Mouse (Mus musculus) hindbrain, embryonic 12.5 days (tissue): ENCODE measurements around the gene Uba1. TPM values are rescaled to one million over a fixed set of nuclear protein-coding genes. Genes with fewer than 3 reads are reported as not detected.

Experiments used
- polyA plus RNA-seq: library from polyadenylated mRNA; unstranded; fragments of >200 nt; fragmentation: Nextera tagmentation; extraction: Ambion mirVana; gene quantifications from 2 replicates; pipeline ENCODE4 v1.2.1, GENCODE M21; 2016

Uba1 gene
- polyA plus RNA-seq, 1 experiment from 2014 or later = 369 TPM

Other genes with a start within 250 kb of the Uba1 start
- gene Jade3, start 232.6 kb upstream of the Uba1 start, polyA plus RNA-seq = 7.8 and 9.7 TPM in 2 replicates
- 0.29 TPM in 1 of 2 replicates, not detected in the other for gene Rgn, start 108.5 kb upstream of the Uba1 start, polyA plus RNA-seq
- 74.4 and 74.9 TPM in 2 replicates for gene Rbm10, start 40.8 kb upstream of the Uba1 start, polyA plus RNA-seq
- 192 and 201 TPM in 2 replicates for gene Ndufb11, start 40.7 kb upstream of the Uba1 start, polyA plus RNA-seq
- 159 and 160 TPM in 2 replicates for gene Cdk16, start 29.6 kb downstream of the Uba1 start, polyA plus RNA-seq
- gene Usp11, start 45.6 kb downstream of the Uba1 start, polyA plus RNA-seq = 87.9 and 88.7 TPM in 2 replicates
- gene Araf, start 139.5 kb downstream of the Uba1 start, polyA plus RNA-seq = 154 and 155 TPM in 2 replicates
- 8.8 and 10.7 TPM in 2 replicates for gene Timp1, start 211.8 kb downstream of the Uba1 start, polyA plus RNA-seq